Mouse (Mus musculus): ENCODE data around the gene Mrps18c. TPM values are rescaled to one million over a fixed set of nuclear protein-coding genes. Genes with fewer than 3 reads are reported as not detected.

Mrps18c gene
- 137 and 158 TPM in 2 replicates for polyA plus RNA-seq (2014; fragmentation: Nextera tagmentation; extraction: Ambion mirVana)

GRCm38 (mm10) chr5:100798165-100798860, at the start of gene Mrps18c, which contains the start of gene Helq:
Mrps18c (plus strand) TSS chr5:100798627.
Helq (minus strand) TSS chr5:100798598.
- peak within 1 kb of the TSS; percentile 87 for H3K4me3 ChIP-seq (ENCODE audit: low read depth, low read length)
- H3K27ac ChIP-seq (ENCODE audit: low read depth, low read length), result no peak within 1 kb of the TSS
- under 1% methylated on average over 67 of the region's 67 CpGs for WGBS (ENCODE audit: insufficient replicate concordance)
- ATAC-seq (replicated peaks; ENCODE audit: insufficient number of reproducible peaks, low FRiP score, low TSS enrichment), result peak; percentile 96
- H3K4me2 ChIP-seq, result peak within 1 kb of the TSS; percentile 97
- H3K36me3 ChIP-seq (ENCODE audit: control insufficient read depth, insufficient read depth, low read length), result peaks cover 11% of the 10 kb centered on the region; the same call in 1 of the 2 replicates
- H3K27me3 ChIP-seq (ENCODE audit: control insufficient read depth, insufficient read depth, low read length), result no peaks in the 10 kb centered on the region
- H3K9ac ChIP-seq (ENCODE audit: low read depth, low read length), result peak within 1 kb of the TSS; percentile 84
- 0 out of 2 replicates have a peak, but pooled peaks cover 2% of the 10 kb centered on the region for H3K4me1 ChIP-seq (ENCODE audit: control insufficient read depth, insufficient read depth, low read length)
- H3K9me3 ChIP-seq (replicated peaks; ENCODE audit: control insufficient read depth, low read length), result no peaks in the 10 kb centered on the region

DNA sequence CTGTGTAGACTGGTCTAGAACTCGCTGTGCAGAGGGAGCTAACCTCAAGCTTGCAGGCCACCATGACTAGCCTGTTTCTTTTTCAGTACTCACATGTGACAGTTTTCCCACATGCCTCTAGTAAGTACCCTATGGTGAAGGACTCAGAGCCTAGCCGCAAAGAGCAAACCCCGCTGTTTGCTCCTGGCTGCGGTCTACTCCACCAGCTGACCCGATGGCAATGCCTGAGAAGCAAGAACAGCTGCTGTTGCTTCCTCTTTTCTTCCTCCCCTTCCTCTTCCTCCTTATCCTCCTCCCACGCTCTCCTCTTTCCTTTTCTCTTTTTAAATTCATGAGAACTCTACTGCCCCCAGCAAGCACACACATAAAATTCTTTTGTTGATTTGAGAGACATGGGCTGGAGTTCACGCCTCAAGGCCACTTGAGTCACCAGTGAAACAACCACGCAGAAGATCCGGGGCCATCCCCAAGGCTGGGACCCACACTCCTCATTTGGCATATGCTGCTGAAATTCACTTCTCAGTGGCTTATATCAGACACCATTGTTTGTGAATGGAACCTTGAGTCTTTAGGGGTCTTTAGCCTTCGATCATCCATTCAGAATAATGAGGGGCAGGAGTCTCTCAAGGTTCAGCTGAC, 47.7 kb upstream of the Mrps18c start:
- Histone ChIP-seq H3K4me2 (no peak overlapping the region), H3K36me3 (ENCODE audit: control insufficient read depth, insufficient read depth, low read length) (no peaks in the 10 kb centered on the region), H3K27me3 (ENCODE audit: control insufficient read depth, insufficient read depth, low read length) (no peaks in the 10 kb centered on the region), H3K27ac (ENCODE audit: low read depth, low read length) (no peak overlapping the region), H3K4me1 (ENCODE audit: control insufficient read depth, insufficient read depth, low read length) (no peaks in the 10 kb centered on the region), H3K9me3 (replicated peaks; ENCODE audit: control insufficient read depth, low read length) (no peaks in the 10 kb centered on the region), H3K9ac (ENCODE audit: low read depth, low read length) (no peak overlapping the region), H3K4me3 (ENCODE audit: low read depth, low read length) (no peak overlapping the region)
- ATAC-seq (replicated peaks; ENCODE audit: insufficient number of reproducible peaks, low FRiP score, low TSS enrichment), result no peak
- 82% methylated on average over 10 of the region's 10 CpGs for WGBS (ENCODE audit: insufficient replicate concordance)

GRCm38 (mm10) chr5:100751655-100752054, 46.8 kb upstream of the Mrps18c start:
- no peak for ATAC-seq (replicated peaks; ENCODE audit: insufficient number of reproducible peaks, low FRiP score, low TSS enrichment)
- Histone ChIP-seq H3K27me3 (ENCODE audit: control insufficient read depth, insufficient read depth, low read length) (no peaks in the 10 kb centered on the region), H3K9me3 (replicated peaks; ENCODE audit: control insufficient read depth, low read length) (no peaks in the 10 kb centered on the region), H3K4me1 (ENCODE audit: control insufficient read depth, insufficient read depth, low read length) (no peaks in the 10 kb centered on the region), H3K4me2 (no peak overlapping the region), H3K27ac (ENCODE audit: low read depth, low read length) (no peak overlapping the region), H3K4me3 (ENCODE audit: low read depth, low read length) (no peak overlapping the region), H3K9ac (ENCODE audit: low read depth, low read length) (no peak overlapping the region), H3K36me3 (ENCODE audit: control insufficient read depth, insufficient read depth, low read length) (no peaks in the 10 kb centered on the region)
- 53% methylated on average over 4 of the region's 4 CpGs for WGBS (ENCODE audit: insufficient replicate concordance)

- no peak for ATAC-seq (replicated peaks; ENCODE audit: insufficient number of reproducible peaks, low FRiP score, low TSS enrichment)
Measured at GRCm38 (mm10) chr5:100753407-100753806, 45.0 kb upstream of the Mrps18c start.

GRCm38 (mm10) chr5:100758121-100758520, 40.3 kb upstream of the Mrps18c start:
- 92% methylated on average over 5 of the region's 5 CpGs for WGBS (ENCODE audit: insufficient replicate concordance)
- H3K4me1 ChIP-seq (ENCODE audit: control insufficient read depth, insufficient read depth, low read length), result no peaks in the 10 kb centered on the region
- no peak for ATAC-seq (replicated peaks; ENCODE audit: insufficient number of reproducible peaks, low FRiP score, low TSS enrichment)

More at GRCm38 (mm10) chr5:100753407-100753806, 45.0 kb upstream of the Mrps18c start:
- no peaks in the 10 kb centered on the region for H3K4me1 ChIP-seq (ENCODE audit: control insufficient read depth, insufficient read depth, low read length)
- no peak overlapping the region for H3K27ac ChIP-seq (ENCODE audit: low read depth, low read length)
- no peaks in the 10 kb centered on the region for H3K9me3 ChIP-seq (replicated peaks; ENCODE audit: control insufficient read depth, low read length)
- H3K9ac ChIP-seq (ENCODE audit: low read depth, low read length), result no peak overlapping the region
- 81% methylated on average over 7 of the region's 7 CpGs for WGBS (ENCODE audit: insufficient replicate concordance)
- H3K4me3 ChIP-seq (ENCODE audit: low read depth, low read length), result no peak overlapping the region
- H3K36me3 ChIP-seq (ENCODE audit: control insufficient read depth, insufficient read depth, low read length), result no peaks in the 10 kb centered on the region
- H3K27me3 ChIP-seq (ENCODE audit: control insufficient read depth, insufficient read depth, low read length), result no peaks in the 10 kb centered on the region
- H3K4me2 ChIP-seq, result no peak overlapping the region

DNA sequence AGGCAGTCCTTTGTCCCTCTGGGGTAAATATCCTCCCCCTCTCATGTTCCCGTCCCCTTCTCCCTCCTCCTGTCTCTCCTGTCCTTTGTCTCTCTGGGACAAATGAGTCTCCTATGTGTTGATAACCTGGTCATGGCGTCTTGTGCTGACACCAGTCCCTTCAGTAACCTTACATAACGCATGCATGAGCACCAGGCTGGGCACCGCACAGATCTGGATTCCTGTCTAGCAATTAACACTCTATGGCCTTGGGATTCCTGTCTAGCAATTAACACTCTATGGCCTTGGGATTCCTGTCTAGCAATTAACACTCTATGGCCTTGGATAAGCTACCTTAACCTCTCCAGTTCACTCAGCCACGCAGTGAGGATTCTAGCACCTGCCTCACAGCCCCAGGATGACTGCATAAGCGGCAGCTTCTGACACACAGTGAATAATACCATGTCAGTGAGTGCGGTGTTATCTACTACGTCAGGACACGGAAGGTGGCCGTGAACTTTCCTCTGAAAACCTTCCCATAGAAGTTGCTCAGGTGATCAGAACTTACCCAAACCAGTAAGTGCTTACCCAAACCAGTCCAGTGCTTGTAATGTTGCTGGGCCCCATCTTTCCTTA, 38.3 kb upstream of the Mrps18c start:
- H3K4me3 ChIP-seq (ENCODE audit: low read depth, low read length), result no peak overlapping the region
- 85% methylated on average over 10 of the region's 10 CpGs for WGBS (ENCODE audit: insufficient replicate concordance)
- H3K4me1 ChIP-seq (ENCODE audit: control insufficient read depth, insufficient read depth, low read length), result no peaks in the 10 kb centered on the region
- no peak overlapping the region for H3K4me2 ChIP-seq
- no peaks in the 10 kb centered on the region for H3K27me3 ChIP-seq (ENCODE audit: control insufficient read depth, insufficient read depth, low read length)
- H3K36me3 ChIP-seq (ENCODE audit: control insufficient read depth, insufficient read depth, low read length), result peaks cover 5% of the 10 kb centered on the region
- ATAC-seq (replicated peaks; ENCODE audit: insufficient number of reproducible peaks, low FRiP score, low TSS enrichment), result no peak
- H3K9ac ChIP-seq (ENCODE audit: low read depth, low read length), result no peak overlapping the region
- no peaks in the 10 kb centered on the region for H3K9me3 ChIP-seq (replicated peaks; ENCODE audit: control insufficient read depth, low read length)
- H3K27ac ChIP-seq (ENCODE audit: low read depth, low read length), result no peak overlapping the region

More at GRCm38 (mm10) chr5:100758121-100758520, 40.3 kb upstream of the Mrps18c start:
- no peaks in the 10 kb centered on the region for H3K27me3 ChIP-seq (ENCODE audit: control insufficient read depth, insufficient read depth, low read length)
- no peak overlapping the region for H3K4me2 ChIP-seq
- no peak overlapping the region for H3K4me3 ChIP-seq (ENCODE audit: low read depth, low read length)
- H3K9me3 ChIP-seq (replicated peaks; ENCODE audit: control insufficient read depth, low read length), result no peaks in the 10 kb centered on the region
- H3K27ac ChIP-seq (ENCODE audit: low read depth, low read length), result no peak overlapping the region
- no peaks in the 10 kb centered on the region for H3K36me3 ChIP-seq (ENCODE audit: control insufficient read depth, insufficient read depth, low read length)
- no peak overlapping the region for H3K9ac ChIP-seq (ENCODE audit: low read depth, low read length)

- Histone ChIP-seq H3K4me2 (no peak overlapping the region), H3K4me3 (ENCODE audit: low read depth, low read length) (no peak overlapping the region), H3K27ac (ENCODE audit: low read depth, low read length) (no peak overlapping the region), H3K9ac (ENCODE audit: low read depth, low read length) (no peak overlapping the region), H3K9me3 (replicated peaks; ENCODE audit: control insufficient read depth, low read length) (no peaks in the 10 kb centered on the region), H3K4me1 (ENCODE audit: control insufficient read depth, insufficient read depth, low read length) (no peaks in the 10 kb centered on the region), H3K36me3 (ENCODE audit: control insufficient read depth, insufficient read depth, low read length) (peaks cover 17% of the 10 kb centered on the region), H3K27me3 (ENCODE audit: control insufficient read depth, insufficient read depth, low read length) (no peaks in the 10 kb centered on the region)
- 83% methylated on average over 7 of the region's 7 CpGs for WGBS (ENCODE audit: insufficient replicate concordance)
- ATAC-seq (replicated peaks; ENCODE audit: insufficient number of reproducible peaks, low FRiP score, low TSS enrichment), result no peak
Measured at GRCm38 (mm10) chr5:100761736-100762135, 36.7 kb upstream of the Mrps18c start.

- Histone ChIP-seq H3K36me3 (ENCODE audit: control insufficient read depth, insufficient read depth, low read length) (peaks cover 30% of the 10 kb centered on the region), H3K9ac (ENCODE audit: low read depth, low read length) (no peak overlapping the region)
- 89% methylated on average over 7 of the region's 7 CpGs for WGBS (ENCODE audit: insufficient replicate concordance)
Measured at GRCm38 (mm10) chr5:100766026-100766425, 32.4 kb upstream of the Mrps18c start.

More at GRCm38 (mm10) chr5:100766026-100766425, 32.4 kb upstream of the Mrps18c start:
- Histone ChIP-seq H3K4me1 (ENCODE audit: control insufficient read depth, insufficient read depth, low read length) (no peaks in the 10 kb centered on the region), H3K27me3 (ENCODE audit: control insufficient read depth, insufficient read depth, low read length) (no peaks in the 10 kb centered on the region), H3K9me3 (replicated peaks; ENCODE audit: control insufficient read depth, low read length) (no peaks in the 10 kb centered on the region), H3K4me3 (ENCODE audit: low read depth, low read length) (no peak overlapping the region), H3K4me2 (no peak overlapping the region), H3K27ac (ENCODE audit: low read depth, low read length) (no peak overlapping the region)
- no peak for ATAC-seq (replicated peaks; ENCODE audit: insufficient number of reproducible peaks, low FRiP score, low TSS enrichment)

All from heart, embryonic 11.5 days (tissue).